Mouse (Mus musculus) c-Kit-positive CD71-positive TER-119-positive erythroid progenitor cells, embryonic 14.5 days (primary cell): Measurements from ENCODE around the gene Slc4a2.

Source experiments
- DNase-seq: peaks from one replicate; pipeline ENCODE4 v3.0.0-alpha.2; 2013; ENCODE audit warnings: low spot score

Slc4a2 gene

GRCm38 (mm10) chr5:24423129-24424003, at the start of gene Slc4a2, which contains the start of gene Cdk5:
TSS of gene Slc4a2 (plus strand) at chr5:24423837.
TSS of gene Cdk5 (minus strand) at chr5:24423530.
- DNase-seq = peak; percentile 97

GRCm38 (mm10) chr5:24374216-24374615, 49.4 kb upstream of the Slc4a2 start:
- DNase-seq = no peak

GRCm38 (mm10) chr5:24374666-24375328, 48.8 kb upstream of the Slc4a2 start:
- no peak for DNase-seq

- no peak for DNase-seq
These were observed 44.9 kb upstream of the Slc4a2 start for GRCm38 (mm10) chr5:24378700-24379099.

GRCm38 (mm10) chr5:24379501-24379900, 44.1 kb upstream of the Slc4a2 start:
- DNase-seq = no peak

GRCm38 (mm10) chr5:24380499-24380898, 43.1 kb upstream of the Slc4a2 start:
- DNase-seq = no peak

- DNase-seq = no peak
These were observed 42.2 kb upstream of the Slc4a2 start for GRCm38 (mm10) chr5:24381486-24381885.

- no peak for DNase-seq
These were observed 41.6 kb upstream of the Slc4a2 start for GRCm38 (mm10) chr5:24381988-24382387.

GRCm38 (mm10) chr5:24383026-24383859, 40.4 kb upstream of the Slc4a2 start:
- DNase-seq = peak; percentile 86

GRCm38 (mm10) chr5:24384407-24384806, 39.2 kb upstream of the Slc4a2 start:
- DNase-seq = no peak

GRCm38 (mm10) chr5:24385374-24385773, 38.3 kb upstream of the Slc4a2 start:
- DNase-seq = no peak

GRCm38 (mm10) chr5:24385887-24386550, 37.6 kb upstream of the Slc4a2 start:
- no peak for DNase-seq

- no peak for DNase-seq
These were observed 36.1 kb upstream of the Slc4a2 start for GRCm38 (mm10) chr5:24387264-24388241.

GRCm38 (mm10) chr5:24388246-24388915, 35.3 kb upstream of the Slc4a2 start:
- no peak for DNase-seq

- no peak for DNase-seq
These were observed 34.5 kb upstream of the Slc4a2 start for GRCm38 (mm10) chr5:24389011-24389657.

- no peak for DNase-seq
These were observed 34.0 kb upstream of the Slc4a2 start for GRCm38 (mm10) chr5:24389658-24390020.

- no peak for DNase-seq
These were observed 31.8 kb upstream of the Slc4a2 start, which contains the start of gene Atg9b for GRCm38 (mm10) chr5:24391864-24392263. TSS of gene Atg9b (minus strand) at chr5:24392143.

GRCm38 (mm10) chr5:24392724-24393123, 30.9 kb upstream of the Slc4a2 start:
- DNase-seq = no peak

GRCm38 (mm10) chr5:24393392-24393997, 30.1 kb upstream of the Slc4a2 start, which contains the start of gene Abcb8:
TSS of gene Abcb8 (plus strand) at chr5:24393663.
- DNase-seq = peak; percentile 91
